Mouse (Mus musculus) midbrain, embryonic 14.5 days (tissue): ENCODE measurements around the gene Clic4. TPM values are rescaled to one million over a fixed set of nuclear protein-coding genes. Genes with fewer than 3 reads are reported as not detected.

ENCODE experiments used
- ATAC-seq: fragments of 200-750 bp; cut with Nextera tagmentation; 2 replicates; pipeline ENCODE4 v1.8.0; 2017; ENCODE audit warnings: moderate number of reproducible peaks, moderate library complexity; ENCODE audit not compliant: low FRiP score, low TSS enrichment
- DNase-seq: peaks from one replicate; pipeline ENCODE4 v3.0.0-alpha.2; 2015
- H3K27ac ChIP-seq: fragments of 300-500 bp; sonication (generic); replicated peaks from 2 replicates; pipeline ENCODE4 v1.5.1; 2014; ENCODE audit warnings: mild to moderate bottlenecking, low read depth, low read length, moderate library complexity
- H3K27me3 ChIP-seq: fragments of 300-500 bp; sonication (generic); 2 replicates; pipeline ENCODE4 v1.6.1; 2014; ENCODE audit warnings: low read length, control low read depth, mixed read lengths; ENCODE audit not compliant: control insufficient read depth, insufficient read depth
- H3K36me3 ChIP-seq: fragments of 300-500 bp; sonication (generic); 2 replicates; pipeline ENCODE4 v1.6.1; 2014; ENCODE audit warnings: low read length, control low read depth; ENCODE audit not compliant: control insufficient read depth, insufficient read depth
- H3K4me1 ChIP-seq: fragments of 300-500 bp; sonication (generic); 2 replicates; pipeline ENCODE4 v1.6.1; 2014; ENCODE audit warnings: mild to moderate bottlenecking, antibody characterized with exemption, low read length, control low read depth; ENCODE audit not compliant: control insufficient read depth, insufficient read depth
- H3K4me2 ChIP-seq: fragments of 300-500 bp; sonication (generic); 2 replicates; pipeline ENCODE4 v1.6.1; 2014; ENCODE audit warnings: mild to moderate bottlenecking, low read length, moderate library complexity
- H3K4me3 ChIP-seq: fragments of 300-500 bp; sonication (generic); replicated peaks from 2 replicates; pipeline ENCODE4 v1.5.1; 2014; ENCODE audit warnings: low read depth, low read length
- H3K9ac ChIP-seq: fragments of 300-500 bp; sonication (generic); replicated peaks from 2 replicates; pipeline ENCODE4 v1.6.1; 2014; ENCODE audit warnings: mild to moderate bottlenecking, low read length, moderate library complexity
- H3K9me3 ChIP-seq: fragments of 300-500 bp; sonication (generic); 2 replicates; pipeline ENCODE4 v1.6.1; 2016; ENCODE audit warnings: low read length, control low read depth, mixed read lengths; ENCODE audit not compliant: control insufficient read depth
- WGBS: fragments of 180-500 bp; shearing (Covaris S2); extraction: QIAGEN DNeasy Blood & Tissue Kit; methylation state at CpG from one replicate; pipeline ENCODE4 v1.1.7; 2014; 5-methylcytosine and 5-hydroxymethylcytosine counted together
- polyA plus RNA-seq: library from polyadenylated mRNA; unstranded; fragments of >200 nt; fragmentation: Nextera tagmentation; extraction: Ambion mirVana; gene quantifications from 2 replicates; pipeline ENCODE4 v1.2.1, GENCODE M21; 2014

Clic4 gene
- polyA plus RNA-seq, 1 experiment from 2014 or later: 61.9 TPM

GRCm38 (mm10) chr4:135273307-135273682 lies 681 bp upstream of the Clic4 start:
- peaks cover 26% of the 10 kb centered on the region for H3K4me1 ChIP-seq
- H3K27me3 ChIP-seq: no peaks in the 10 kb centered on the region; the same call in 1 of the 2 replicates
- no peak overlapping the region for H3K9ac ChIP-seq
- no peaks in the 10 kb centered on the region for H3K9me3 ChIP-seq
- no peak overlapping the region for H3K27ac ChIP-seq
- peak overlapping the region; percentile 80 for H3K4me2 ChIP-seq
- 3% methylated on average over 17 of the region's 17 CpGs for WGBS
- ATAC-seq (no peak), DNase-seq (no peak)
- H3K4me3 ChIP-seq: peak overlapping the region; percentile 86
- H3K36me3 ChIP-seq: no peaks in the 10 kb centered on the region

DNA sequence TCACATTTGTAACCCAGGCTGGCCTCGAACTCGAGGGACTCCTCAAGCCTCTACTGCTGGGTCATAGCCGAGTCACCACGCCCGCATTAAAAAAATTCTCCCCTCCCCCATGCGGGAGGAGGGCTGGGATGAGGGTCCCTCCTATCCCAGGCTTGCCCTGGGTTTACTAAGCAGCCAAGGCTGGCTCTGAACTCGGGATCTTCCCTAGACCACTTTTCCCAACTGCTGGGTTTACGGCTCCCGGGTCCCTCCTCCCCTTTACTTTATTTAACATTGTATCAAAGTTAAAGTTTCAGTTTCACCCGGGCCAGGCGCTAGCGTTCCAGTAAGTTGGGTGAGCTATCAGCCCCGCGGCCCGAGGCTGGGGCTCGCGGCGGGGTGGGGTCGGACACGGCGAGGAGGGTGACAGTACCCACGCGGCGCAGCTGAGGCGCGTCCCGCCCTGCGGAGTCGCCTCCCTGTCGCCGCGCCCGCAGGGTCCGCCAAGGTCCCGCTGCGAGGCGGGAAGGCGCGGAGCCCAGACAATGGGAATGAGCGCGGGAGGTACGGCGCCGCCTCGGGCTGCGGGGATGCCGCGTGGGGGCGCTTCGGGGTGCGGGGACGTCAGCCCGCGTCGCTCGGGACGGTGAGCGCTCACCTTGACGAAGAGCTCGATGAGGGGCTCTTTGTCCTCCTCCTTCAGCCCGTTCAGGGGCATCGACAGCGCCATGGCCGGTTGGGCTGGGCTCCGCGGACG lies 565 bp downstream of the Clic4 start:
- DNase-seq: peak; percentile 79
- Histone ChIP-seq H3K4me2 (peak overlapping the region; percentile 80), H3K9me3 (no peaks in the 10 kb centered on the region), H3K4me3 (peak overlapping the region; percentile 86), H3K9ac (peak overlapping the region; percentile 84), H3K36me3 (no peaks in the 10 kb centered on the region), H3K27ac (peak overlapping the region; percentile 96), H3K4me1 (peaks cover 38% of the 10 kb centered on the region), H3K27me3 (no peaks in the 10 kb centered on the region; the same call in 1 of the 2 replicates)
- no peak; the same call in 1 of the 2 replicates for ATAC-seq
- WGBS: under 1% methylated on average over 66 of the region's 67 CpGs

GRCm38 (mm10) chr4:135271419-135271828 lies 1.2 kb downstream of the Clic4 start:
- Histone ChIP-seq H3K4me2 (peak overlapping the region; percentile 80), H3K27ac (no peak overlapping the region; the same call in 1 of the 2 replicates), H3K4me3 (peak overlapping the region; percentile 86), H3K4me1 (peaks cover 40% of the 10 kb centered on the region), H3K9me3 (no peaks in the 10 kb centered on the region), H3K27me3 (no peaks in the 10 kb centered on the region; the same call in 1 of the 2 replicates), H3K9ac (peak overlapping the region; percentile 84), H3K36me3 (no peaks in the 10 kb centered on the region)
- WGBS: 0% methylated on average over 20 of the region's 20 CpGs
- ATAC-seq: no peak
- DNase-seq: peak; percentile 59

- Histone ChIP-seq H3K4me3 (peak overlapping the region; percentile 86; the same call in 1 of the 2 replicates), H3K27ac (no peak overlapping the region), H3K4me2 (peak overlapping the region; percentile 80), H3K9me3 (no peaks in the 10 kb centered on the region), H3K36me3 (no peaks in the 10 kb centered on the region), H3K27me3 (no peaks in the 10 kb centered on the region; the same call in 1 of the 2 replicates), H3K4me1 (peaks cover 40% of the 10 kb centered on the region), H3K9ac (0 out of 2 replicates have a peak overlapping the region, but pooled peaks have one; percentile 1)
- no peak for DNase-seq
- 40% methylated on average over 8 of the region's 8 CpGs for WGBS
- no peak for ATAC-seq
Measured at GRCm38 (mm10) chr4:135270476-135270875, 2.1 kb downstream of the Clic4 start.

- ATAC-seq (no peak), DNase-seq (no peak)
- no peak overlapping the region for H3K9ac ChIP-seq
- no peaks in the 10 kb centered on the region for H3K9me3 ChIP-seq
- no peaks in the 10 kb centered on the region for H3K36me3 ChIP-seq
- 77% methylated on average over 7 of the region's 7 CpGs for WGBS
- no peak overlapping the region for H3K27ac ChIP-seq
- peak overlapping the region; percentile 86; the same call in 1 of the 2 replicates for H3K4me3 ChIP-seq
- peaks cover 40% of the 10 kb centered on the region for H3K4me1 ChIP-seq
- H3K4me2 ChIP-seq: peak overlapping the region; percentile 80
- H3K27me3 ChIP-seq: no peaks in the 10 kb centered on the region; the same call in 1 of the 2 replicates
Measured at GRCm38 (mm10) chr4:135269656-135270341, 2.8 kb downstream of the Clic4 start.

DNA sequence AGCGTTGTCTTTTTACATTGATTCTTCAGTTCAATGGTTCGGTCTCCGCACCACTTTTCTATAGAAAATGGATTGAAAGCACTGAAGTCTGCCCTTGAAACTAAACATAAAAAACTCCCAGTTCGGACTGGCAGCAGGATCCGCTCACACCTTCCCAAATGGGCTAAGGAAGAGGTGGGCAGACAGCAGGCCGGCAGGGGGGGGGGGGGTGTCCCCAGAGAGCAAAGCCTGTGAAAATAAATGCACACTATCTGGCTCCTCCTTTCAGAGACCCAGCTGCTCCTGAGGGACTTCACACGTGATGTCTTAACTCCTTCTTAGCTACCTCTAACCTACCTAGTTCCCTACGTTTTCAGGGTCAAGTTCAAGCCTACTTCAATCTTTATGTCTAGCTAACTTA lies 5.1 kb downstream of the Clic4 start:
- Histone ChIP-seq H3K9me3 (no peaks in the 10 kb centered on the region), H3K4me3 (no peak overlapping the region), H3K4me2 (peak overlapping the region; percentile 24), H3K9ac (no peak overlapping the region), H3K27ac (no peak overlapping the region; the same call in 1 of the 2 replicates), H3K36me3 (no peaks in the 10 kb centered on the region), H3K4me1 (peaks cover 40% of the 10 kb centered on the region), H3K27me3 (no peaks in the 10 kb centered on the region)
- no peak for ATAC-seq
- WGBS: 43% methylated on average over 8 of the region's 8 CpGs
- no peak for DNase-seq

GRCm38 (mm10) chr4:135266987-135267386 lies 5.6 kb downstream of the Clic4 start:
- Histone ChIP-seq H3K4me3 (no peak overlapping the region), H3K4me2 (peak overlapping the region; percentile 24), H3K36me3 (no peaks in the 10 kb centered on the region), H3K4me1 (peaks cover 40% of the 10 kb centered on the region), H3K9ac (no peak overlapping the region), H3K27me3 (no peaks in the 10 kb centered on the region), H3K27ac (peak overlapping the region; percentile 32; the same call in 1 of the 2 replicates), H3K9me3 (no peaks in the 10 kb centered on the region)
- WGBS: 79% methylated on average over 9 of the region's 9 CpGs
- ATAC-seq: no peak
- no peak for DNase-seq

- peaks cover 9% of the 10 kb centered on the region for H3K36me3 ChIP-seq
- no peak overlapping the region for H3K4me3 ChIP-seq
- H3K9me3 ChIP-seq: no peaks in the 10 kb centered on the region
- peaks cover 8% of the 10 kb centered on the region; the same call in 1 of the 2 replicates for H3K4me1 ChIP-seq
- no peaks in the 10 kb centered on the region for H3K27me3 ChIP-seq
- no peak overlapping the region for H3K27ac ChIP-seq
- no peak for ATAC-seq
- 78% methylated on average over 4 of the region's 4 CpGs for WGBS
- no peak overlapping the region for H3K9ac ChIP-seq
- H3K4me2 ChIP-seq: no peak overlapping the region
- DNase-seq: no peak
Measured at GRCm38 (mm10) chr4:135260434-135260833, 12.2 kb downstream of the Clic4 start.
